Mouse (Mus musculus) liver, postnatal 0 days (tissue): ENCODE measurements around the gene Igfbp2.

Experiments
- CTCF ChIP-seq: sonication (generic); IDR thresholded peaks from 2 replicates; pipeline ENCODE4 v1.5.1; 2016; ENCODE audit warnings: antibody characterized with exemption, low read depth
- EP300 ChIP-seq: IDR thresholded peaks from 2 replicates; pipeline ENCODE4 v1.6.1; 2016; ENCODE audit warnings: antibody characterized with exemption, low read depth, mild to moderate bottlenecking

DNA sequence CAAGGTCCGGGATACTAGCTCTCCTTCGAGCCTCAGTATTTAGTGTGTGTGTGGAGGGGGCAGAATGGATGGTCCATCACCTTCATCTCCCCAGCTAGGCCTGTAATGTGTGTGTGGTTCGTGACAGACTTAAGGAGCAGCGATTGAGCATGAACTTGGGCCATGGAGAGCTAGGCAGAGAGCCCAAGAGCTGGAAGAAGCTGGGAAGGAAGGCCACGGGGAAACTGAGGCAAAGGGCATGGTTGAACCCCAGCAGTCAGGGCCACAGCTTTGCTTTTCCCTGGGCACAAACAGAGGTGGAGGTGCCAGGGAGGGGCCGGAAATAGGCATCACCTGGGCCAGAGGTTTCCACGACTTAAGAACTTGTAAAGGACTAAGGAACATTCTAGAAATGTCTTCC is 32.8 kb downstream of the Igfbp2 start:
- TF ChIP-seq CTCF (no peak), EP300 (no peak)
